Mouse (Mus musculus) megakaryocyte, embryonic 14.5 days (primary cell): ENCODE results near the gene G3bp1. TPM values are rescaled to one million over a fixed set of nuclear protein-coding genes. Genes with fewer than 3 reads are reported as not detected.

Experiments
- H3K27me3 ChIP-seq: replicated peaks from 2 replicates; pipeline ENCODE3; 2012; ENCODE audit warnings: inconsistent platforms
- H3K36me3 ChIP-seq: replicated peaks from 2 replicates; pipeline ENCODE3; 2012; ENCODE audit warnings: low read length, inconsistent platforms, mixed read lengths
- H3K4me1 ChIP-seq: 2 replicates; pipeline ENCODE4 v1.6.1; 2012; ENCODE audit warnings: inconsistent platforms
- H3K4me3 ChIP-seq: replicated peaks from 2 replicates; pipeline ENCODE3; 2012; ENCODE audit warnings: moderate library complexity, mild to moderate bottlenecking, inconsistent platforms
- H3K9me3 ChIP-seq: 2 replicates; pipeline ENCODE4 v1.6.1; 2012; ENCODE audit warnings: inconsistent platforms
- FLI1 ChIP-seq: IDR thresholded peaks from 2 replicates; pipeline ENCODE4 v1.6.1; 2012; ENCODE audit warnings: low read length, inconsistent platforms, mixed read lengths
- GATA1 ChIP-seq: IDR thresholded peaks from 3 replicates; pipeline ENCODE4 v1.6.1; 2012; ENCODE audit warnings: mixed read lengths, low read length, inconsistent platforms, borderline replicate concordance
- polyA plus RNA-seq: library from polyadenylated mRNA; stranded (reverse); fragments of >175 nt; gene quantifications from 2 replicates; pipeline ENCODE4 v1.2.3, GENCODE M21; 2012; ENCODE audit warnings: low replicate concordance; ENCODE audit not compliant: insufficient read depth

The G3bp1 gene
- polyA plus RNA-seq = 12.3 and 44.5 TPM in 2 replicates

- Histone ChIP-seq H3K27me3 (no peaks in the 10 kb centered on the region), H3K36me3 (peaks cover 10% of the 10 kb centered on the region), H3K9me3 (no peaks in the 10 kb centered on the region), H3K4me3 (peak within 1 kb of the TSS; percentile 98), H3K4me1 (peaks cover 44% of the 10 kb centered on the region)
- TF ChIP-seq GATA1 = no peak
- TF ChIP-seq FLI1 = no peak
These were observed at the start of gene G3bp1 for GRCm38 (mm10) chr11:55469048-55469843. TSS of gene G3bp1 (plus strand) at chr11:55469685.

- no peak for TF ChIP-seq GATA1
- TF ChIP-seq FLI1 = no peak
- no peaks in the 10 kb centered on the region for H3K36me3 ChIP-seq
- no peak within 1 kb of the TSS for H3K4me3 ChIP-seq
- H3K4me1 ChIP-seq = peaks cover 54% of the 10 kb centered on the region
- no peaks in the 10 kb centered on the region for H3K9me3 ChIP-seq
- peaks cover 47% of the 10 kb centered on the region for H3K27me3 ChIP-seq
These were observed 46.5 kb upstream of the G3bp1 start, which contains the start of gene Sparc for GRCm38 (mm10) chr11:55422978-55423377. TSS of gene Sparc (minus strand) at chr11:55423183.

- TF ChIP-seq GATA1 (no peak), FLI1 (no peak)
- Histone ChIP-seq H3K36me3 (no peaks in the 10 kb centered on the region), H3K4me1 (peaks cover 46% of the 10 kb centered on the region), H3K27me3 (peaks cover 52% of the 10 kb centered on the region), H3K4me3 (no peak overlapping the region), H3K9me3 (no peaks in the 10 kb centered on the region)
These were observed 45.7 kb upstream of the G3bp1 start for GRCm38 (mm10) chr11:55423756-55424155.

GRCm38 (mm10) chr11:55424746-55425360 lies 44.6 kb upstream of the G3bp1 start:
- TF ChIP-seq GATA1 = no peak
- TF ChIP-seq FLI1 = no peak
- Histone ChIP-seq H3K9me3 (no peaks in the 10 kb centered on the region), H3K4me3 (no peak overlapping the region), H3K36me3 (no peaks in the 10 kb centered on the region), H3K4me1 (peaks cover 35% of the 10 kb centered on the region), H3K27me3 (peaks cover 44% of the 10 kb centered on the region)

GRCm38 (mm10) chr11:55428186-55429012 lies 41.1 kb upstream of the G3bp1 start:
- TF ChIP-seq FLI1 (no peak), GATA1 (no peak)
- H3K36me3 ChIP-seq = no peaks in the 10 kb centered on the region
- H3K9me3 ChIP-seq = no peaks in the 10 kb centered on the region
- H3K4me3 ChIP-seq = no peak overlapping the region
- H3K4me1 ChIP-seq = peaks cover 16% of the 10 kb centered on the region
- peaks cover 35% of the 10 kb centered on the region for H3K27me3 ChIP-seq

- no peak for TF ChIP-seq FLI1
- Histone ChIP-seq H3K36me3 (no peaks in the 10 kb centered on the region), H3K27me3 (peaks cover 27% of the 10 kb centered on the region), H3K4me1 (peaks cover 9% of the 10 kb centered on the region), H3K4me3 (no peak overlapping the region), H3K9me3 (no peaks in the 10 kb centered on the region)
These were observed 39.5 kb upstream of the G3bp1 start for GRCm38 (mm10) chr11:55429973-55430372.

- no peak overlapping the region for H3K4me3 ChIP-seq
- TF ChIP-seq GATA1 = no peak
- TF ChIP-seq FLI1 = no peak
- H3K9me3 ChIP-seq = no peaks in the 10 kb centered on the region
- peaks cover 8% of the 10 kb centered on the region for H3K4me1 ChIP-seq
- no peaks in the 10 kb centered on the region for H3K36me3 ChIP-seq
- peaks cover 14% of the 10 kb centered on the region for H3K27me3 ChIP-seq
These were observed 36.5 kb upstream of the G3bp1 start for GRCm38 (mm10) chr11:55432981-55433380.

GRCm38 (mm10) chr11:55436089-55436488 lies 33.4 kb upstream of the G3bp1 start:
- peaks cover 10% of the 10 kb centered on the region for H3K4me1 ChIP-seq
- H3K4me3 ChIP-seq = no peak overlapping the region
- H3K9me3 ChIP-seq = no peaks in the 10 kb centered on the region
- H3K27me3 ChIP-seq = peaks cover 2% of the 10 kb centered on the region
- H3K36me3 ChIP-seq = no peaks in the 10 kb centered on the region
- TF ChIP-seq GATA1 (no peak), FLI1 (no peak)

GRCm38 (mm10) chr11:55438031-55438430 lies 31.5 kb upstream of the G3bp1 start:
- H3K4me1 ChIP-seq = peaks cover 7% of the 10 kb centered on the region
- TF ChIP-seq GATA1 (no peak), FLI1 (no peak)

More at GRCm38 (mm10) chr11:55438031-55438430, 31.5 kb upstream of the G3bp1 start:
- Histone ChIP-seq H3K36me3 (peaks cover 16% of the 10 kb centered on the region), H3K4me3 (no peak overlapping the region), H3K9me3 (no peaks in the 10 kb centered on the region), H3K27me3 (peaks cover 2% of the 10 kb centered on the region)
